Mouse (Mus musculus): ENCODE measurements around the gene Col28a1. TPM values are rescaled to one million over a fixed set of nuclear protein-coding genes. Genes with fewer than 3 reads are reported as not detected.
A peak's percentile ranks its signal among the peaks of the same experiment; 100 is the strongest.
"Not testable (repeated sequence)": the region's sequence is repeated elsewhere in the genome, so short reads cannot be mapped to it uniquely, and the experiment has no call there.

Col28a1 gene
- polyA plus RNA-seq, 1 experiment: 1.0 TPM

DNA sequence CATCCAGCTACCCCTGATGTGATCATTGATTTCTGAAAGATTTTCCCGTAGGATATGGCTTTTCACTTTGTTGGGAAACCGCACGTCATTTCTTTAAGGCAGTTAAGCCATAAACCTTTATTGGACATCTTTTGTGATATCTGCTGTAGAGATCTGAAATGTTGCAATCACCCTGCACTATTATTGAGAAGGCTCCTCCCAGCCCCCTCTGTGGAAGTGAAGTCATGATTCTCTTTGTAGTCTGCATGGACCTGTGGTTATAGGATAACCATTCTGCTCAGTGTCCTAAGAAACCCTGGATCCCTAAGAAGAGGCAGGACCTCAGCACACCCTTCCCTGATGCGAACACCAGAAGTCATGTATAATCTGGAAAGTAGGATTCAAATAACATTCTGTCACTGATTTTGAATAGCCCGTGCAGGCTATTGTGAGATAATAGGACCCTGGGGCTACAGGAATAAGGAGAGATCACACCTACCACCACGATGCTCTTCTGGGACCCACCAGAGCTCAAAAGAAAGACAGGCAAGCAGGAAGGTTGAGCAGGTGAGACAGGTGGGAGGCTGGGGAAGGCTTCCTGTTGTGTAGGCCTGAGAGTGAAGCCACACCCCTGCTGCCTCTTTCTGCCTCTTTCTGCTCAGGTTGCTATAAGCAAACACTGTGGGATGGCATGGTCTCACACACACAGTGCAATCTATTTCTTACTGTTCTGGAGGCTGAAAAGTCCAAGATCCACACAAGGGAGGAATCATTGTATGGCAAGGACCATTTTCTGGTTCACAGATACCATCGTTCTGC lies 166.9 kb downstream of the Col28a1 start:
- Histone ChIP-seq H3K27me3 (ENCODE audit: control insufficient read depth, insufficient read depth, low read length) (no peaks in the 10 kb centered on the region), H3K4me3 (ENCODE audit: control insufficient read depth, low read depth, low read length) (no peak overlapping the region), H3K27ac (ENCODE audit: control insufficient read depth, insufficient read depth, low read depth, low read length) (no peak overlapping the region), H3K4me1 (ENCODE audit: control insufficient read depth, insufficient read depth, low read length) (no peaks in the 10 kb centered on the region), H3K36me3 (ENCODE audit: control insufficient read depth, insufficient read depth, low read length) (no peaks in the 10 kb centered on the region)
- TF ChIP-seq POLR2A (IDR thresholded peaks at IDR 0.05; ENCODE audit: control insufficient read depth, low read depth, low read length): no peak
- no peak for TF ChIP-seq CTCF (IDR thresholded peaks at IDR 0.05; ENCODE audit: control insufficient read depth, insufficient read depth, insufficient replicate concordance, low read depth, low read length)

DNA sequence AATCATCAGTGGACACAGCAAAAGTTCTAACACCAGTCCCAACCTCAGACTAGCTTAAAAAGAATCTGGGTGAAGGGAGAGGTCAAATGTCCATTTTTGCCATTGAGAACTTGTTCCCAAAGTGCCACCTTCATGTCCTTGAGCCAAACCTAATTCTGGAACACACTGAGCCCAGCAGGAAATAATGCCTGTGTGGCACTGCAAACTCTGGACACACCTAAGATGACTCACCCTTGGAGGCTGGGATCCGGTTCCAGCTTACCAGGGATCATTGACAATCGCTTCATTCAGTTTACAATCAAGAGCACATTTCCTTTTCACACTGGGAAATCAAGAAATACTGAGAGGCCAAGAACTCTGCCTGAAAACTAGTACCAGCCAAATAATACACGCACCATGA lies 168.9 kb downstream of the Col28a1 start:
- Histone ChIP-seq H3K36me3 (ENCODE audit: control insufficient read depth, insufficient read depth, low read length) (no peaks in the 10 kb centered on the region), H3K4me3 (ENCODE audit: control insufficient read depth, low read depth, low read length) (no peak overlapping the region)

DNA sequence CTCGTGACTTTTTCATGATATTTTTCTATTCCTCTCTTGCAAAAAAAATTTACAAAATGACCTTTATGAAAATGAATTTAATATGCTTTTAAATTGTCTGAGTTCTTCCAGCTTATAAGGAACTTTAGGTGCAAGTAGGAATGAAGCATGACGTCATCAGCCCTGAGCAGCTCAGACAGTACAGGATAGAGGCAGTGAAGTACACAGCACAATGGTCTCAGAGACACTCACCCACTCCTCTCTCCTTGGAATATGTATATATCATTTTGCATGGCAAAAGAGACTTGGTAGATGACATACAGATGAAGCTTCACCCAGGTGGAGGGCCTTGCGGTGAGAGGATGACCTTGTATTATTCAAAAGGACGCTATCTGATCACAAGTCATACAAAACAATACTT lies 197.7 kb downstream of the Col28a1 start:
- TF ChIP-seq POLR2A (IDR thresholded peaks at IDR 0.05; ENCODE audit: control insufficient read depth, low read depth, low read length) (no peak), CTCF (IDR thresholded peaks at IDR 0.05; ENCODE audit: control insufficient read depth, insufficient read depth, insufficient replicate concordance, low read depth, low read length) (no peak)
- Histone ChIP-seq H3K36me3 (ENCODE audit: control insufficient read depth, insufficient read depth, low read length) (no peaks in the 10 kb centered on the region), H3K4me3 (ENCODE audit: control insufficient read depth, low read depth, low read length) (no peak overlapping the region), H3K27me3 (ENCODE audit: control insufficient read depth, insufficient read depth, low read length) (no peaks in the 10 kb centered on the region), H3K4me1 (ENCODE audit: control insufficient read depth, insufficient read depth, low read length) (no peaks in the 10 kb centered on the region), H3K27ac (ENCODE audit: control insufficient read depth, insufficient read depth, low read depth, low read length) (no peak overlapping the region)

More for the DNA sequence above, 168.9 kb downstream of the Col28a1 start:
- Histone ChIP-seq H3K4me1 (ENCODE audit: control insufficient read depth, insufficient read depth, low read length) (no peaks in the 10 kb centered on the region), H3K27me3 (ENCODE audit: control insufficient read depth, insufficient read depth, low read length) (no peaks in the 10 kb centered on the region), H3K27ac (ENCODE audit: control insufficient read depth, insufficient read depth, low read depth, low read length) (no peak overlapping the region)
- TF ChIP-seq POLR2A (IDR thresholded peaks at IDR 0.05; ENCODE audit: control insufficient read depth, low read depth, low read length) (no peak), CTCF (IDR thresholded peaks at IDR 0.05; ENCODE audit: control insufficient read depth, insufficient read depth, insufficient replicate concordance, low read depth, low read length) (no peak)

DNA sequence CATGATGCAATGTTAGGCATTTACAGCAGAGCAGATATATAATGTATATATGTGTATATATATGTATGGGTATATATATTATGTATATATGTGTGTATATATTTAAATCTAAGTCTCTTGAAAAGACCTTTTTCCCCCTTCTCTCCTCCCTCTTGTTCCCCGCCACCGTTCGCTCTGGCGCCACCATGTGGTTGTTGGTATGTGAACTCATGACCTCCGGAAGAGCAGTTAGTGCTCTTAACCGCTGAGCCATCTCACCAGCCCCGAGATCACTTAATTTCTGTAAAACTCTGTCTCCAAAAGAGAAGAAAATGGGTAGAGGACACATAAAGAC lies 208.8 kb downstream of the Col28a1 start:
- Histone ChIP-seq H3K4me1 (ENCODE audit: control insufficient read depth, insufficient read depth, low read length) (peaks cover 5% of the 10 kb centered on the region), H3K27me3 (ENCODE audit: control insufficient read depth, insufficient read depth, low read length) (no peaks in the 10 kb centered on the region), H3K27ac (ENCODE audit: control insufficient read depth, insufficient read depth, low read depth, low read length) (no peak overlapping the region), H3K4me3 (ENCODE audit: control insufficient read depth, low read depth, low read length) (peak overlapping the region; percentile 8; the same call in 1 of the 2 replicates), H3K36me3 (ENCODE audit: control insufficient read depth, insufficient read depth, low read length) (no peaks in the 10 kb centered on the region)
- no peak for TF ChIP-seq POLR2A (IDR thresholded peaks at IDR 0.05; ENCODE audit: control insufficient read depth, low read depth, low read length)
- TF ChIP-seq CTCF (IDR thresholded peaks at IDR 0.05; ENCODE audit: control insufficient read depth, insufficient read depth, insufficient replicate concordance, low read depth, low read length): peak; percentile 66; the same call in 1 of the 2 replicates

DNA sequence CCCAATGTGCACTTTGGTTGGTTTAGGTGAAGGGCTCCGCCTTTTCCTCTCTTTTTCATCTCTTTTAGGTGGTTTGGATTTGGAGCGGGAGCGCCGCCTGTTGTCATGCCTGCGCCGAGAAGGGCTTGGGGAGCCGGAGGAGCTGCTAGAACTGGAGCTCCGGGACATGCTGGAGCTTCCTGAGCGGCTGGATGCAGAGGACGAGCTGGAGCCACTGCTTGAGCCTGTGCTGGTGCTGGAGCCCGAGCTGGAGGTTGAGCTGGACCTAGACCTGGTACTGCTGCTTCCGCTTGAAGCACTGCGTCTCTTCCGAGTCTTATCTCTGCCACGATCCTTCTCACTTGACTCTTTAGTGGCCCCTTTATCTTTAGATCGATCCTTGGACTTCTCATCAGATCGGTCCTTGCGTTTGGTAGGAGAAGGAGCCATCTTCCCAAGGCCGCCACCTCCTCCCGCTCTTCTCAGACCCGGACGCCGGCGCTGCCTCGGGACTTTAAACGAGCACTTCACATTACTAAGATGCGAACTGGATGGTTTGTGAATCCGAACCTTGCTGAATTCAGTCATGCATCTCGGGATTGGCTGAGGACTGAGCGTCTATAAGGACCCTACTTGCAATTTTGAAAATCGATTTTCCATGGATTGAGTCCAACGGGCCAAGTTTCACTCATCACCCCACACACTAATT lies 209.3 kb downstream of the Col28a1 start:
- H3K36me3 ChIP-seq (ENCODE audit: control insufficient read depth, insufficient read depth, low read length); H3K4me1 ChIP-seq (ENCODE audit: control insufficient read depth, insufficient read depth, low read length); H3K27ac ChIP-seq (ENCODE audit: control insufficient read depth, insufficient read depth, low read depth, low read length); H3K27me3 ChIP-seq (ENCODE audit: control insufficient read depth, insufficient read depth, low read length): not testable (repeated sequence)
- peak overlapping the region; percentile 67 for H3K4me3 ChIP-seq (ENCODE audit: control insufficient read depth, low read depth, low read length)

DNA sequence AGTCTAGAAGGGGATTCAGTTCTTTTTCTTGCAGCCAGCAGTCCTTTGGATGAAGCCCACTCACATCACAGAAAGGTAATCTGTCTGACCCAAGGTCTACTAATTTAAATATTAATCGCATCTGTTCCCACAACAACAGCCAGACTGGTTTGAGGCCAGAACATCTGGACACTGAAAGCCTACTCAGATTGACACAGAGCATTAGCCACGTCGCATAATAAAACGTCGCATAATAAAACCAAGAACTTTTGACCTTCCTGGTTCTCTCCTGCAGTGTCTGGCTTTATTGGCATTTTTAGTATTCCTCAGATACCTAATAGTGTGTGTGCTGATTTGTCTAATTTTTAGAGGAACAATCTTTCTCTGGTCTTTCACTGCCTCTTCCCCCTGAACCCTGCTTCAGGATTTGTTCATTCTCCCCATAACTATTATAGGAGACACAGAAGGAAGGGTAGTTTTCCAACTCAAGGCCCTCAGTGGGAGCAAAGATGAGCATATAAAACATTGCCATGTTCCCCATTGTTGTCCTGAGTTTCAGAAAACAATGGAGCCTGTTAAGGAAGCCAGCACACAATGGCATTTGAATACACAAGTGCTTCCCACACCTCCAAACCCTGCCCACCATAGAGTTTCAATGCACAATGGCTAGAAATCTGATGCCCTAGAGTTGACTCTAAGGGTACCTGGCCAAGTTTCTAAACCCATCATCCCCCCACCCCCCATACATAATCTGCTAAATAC lies 221.2 kb downstream of the Col28a1 start:
- no peaks in the 10 kb centered on the region for H3K27me3 ChIP-seq (ENCODE audit: control insufficient read depth, insufficient read depth, low read length)
- H3K36me3 ChIP-seq (ENCODE audit: control insufficient read depth, insufficient read depth, low read length): no peaks in the 10 kb centered on the region
- TF ChIP-seq CTCF (IDR thresholded peaks at IDR 0.05; ENCODE audit: control insufficient read depth, insufficient read depth, insufficient replicate concordance, low read depth, low read length) (no peak), POLR2A (IDR thresholded peaks at IDR 0.05; ENCODE audit: control insufficient read depth, low read depth, low read length) (no peak)
- H3K4me1 ChIP-seq (ENCODE audit: control insufficient read depth, insufficient read depth, low read length): no peaks in the 10 kb centered on the region
- no peak overlapping the region for H3K27ac ChIP-seq (ENCODE audit: control insufficient read depth, insufficient read depth, low read depth, low read length)
- H3K4me3 ChIP-seq (ENCODE audit: control insufficient read depth, low read depth, low read length): no peak overlapping the region

DNA sequence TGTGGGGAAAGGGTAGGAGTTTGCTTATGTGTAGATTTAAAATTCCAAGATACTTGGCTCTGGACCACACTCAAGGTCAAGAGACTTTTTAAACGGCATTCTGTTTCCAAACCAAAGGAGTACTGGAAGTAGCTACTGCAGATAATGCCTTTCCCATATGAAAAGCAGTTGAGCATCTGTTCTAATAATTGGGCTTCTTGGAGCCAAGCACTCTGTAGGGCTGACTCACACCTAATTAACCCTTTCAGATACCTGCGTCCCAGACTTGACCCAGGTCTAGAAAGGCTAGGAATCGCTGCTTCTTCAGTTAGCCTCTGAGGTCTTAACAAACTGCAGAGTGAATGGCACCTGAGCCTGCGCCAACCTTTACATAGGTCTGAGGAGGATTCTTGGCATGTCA lies 223.0 kb downstream of the Col28a1 start:
- Histone ChIP-seq H3K27ac (ENCODE audit: control insufficient read depth, insufficient read depth, low read depth, low read length) (no peak overlapping the region), H3K36me3 (ENCODE audit: control insufficient read depth, insufficient read depth, low read length) (no peaks in the 10 kb centered on the region), H3K27me3 (ENCODE audit: control insufficient read depth, insufficient read depth, low read length) (no peaks in the 10 kb centered on the region), H3K4me1 (ENCODE audit: control insufficient read depth, insufficient read depth, low read length) (no peaks in the 10 kb centered on the region), H3K4me3 (ENCODE audit: control insufficient read depth, low read depth, low read length) (no peak overlapping the region)
- TF ChIP-seq CTCF (IDR thresholded peaks at IDR 0.05; ENCODE audit: control insufficient read depth, insufficient read depth, insufficient replicate concordance, low read depth, low read length): no peak
- no peak for TF ChIP-seq POLR2A (IDR thresholded peaks at IDR 0.05; ENCODE audit: control insufficient read depth, low read depth, low read length)

All from testis, adult 2 months (tissue).